Mouse (Mus musculus): ENCODE measurements around the gene Npc1l1. TPM values are rescaled to one million over a fixed set of nuclear protein-coding genes. Genes with fewer than 3 reads are reported as not detected.

The Npc1l1 gene
- total RNA-seq, 2 experiments from 2014 or later = 0.05 to 0.12 TPM

DNA sequence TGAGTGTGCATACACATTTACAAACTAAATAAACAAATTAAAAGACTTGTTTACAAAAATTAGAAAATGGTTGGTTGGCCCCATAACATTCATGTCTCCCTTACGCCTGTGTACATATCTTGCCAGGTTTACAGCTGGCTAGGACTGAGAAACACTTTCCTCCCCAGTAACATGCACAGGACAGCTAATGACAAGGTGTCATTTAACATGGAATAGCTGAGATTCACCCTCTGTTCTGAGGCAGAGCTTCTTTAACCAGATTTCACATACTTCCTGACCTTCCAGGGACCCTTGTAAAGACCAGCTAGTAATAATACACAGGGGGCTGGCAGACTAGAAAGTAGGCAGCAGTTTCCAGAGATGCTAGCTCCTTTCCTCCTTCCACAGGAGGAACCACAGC, 21.8 kb downstream of the Npc1l1 start:
- DNase-seq (ENCODE audit: low spot score in 2 of 2) = no peak

DNA sequence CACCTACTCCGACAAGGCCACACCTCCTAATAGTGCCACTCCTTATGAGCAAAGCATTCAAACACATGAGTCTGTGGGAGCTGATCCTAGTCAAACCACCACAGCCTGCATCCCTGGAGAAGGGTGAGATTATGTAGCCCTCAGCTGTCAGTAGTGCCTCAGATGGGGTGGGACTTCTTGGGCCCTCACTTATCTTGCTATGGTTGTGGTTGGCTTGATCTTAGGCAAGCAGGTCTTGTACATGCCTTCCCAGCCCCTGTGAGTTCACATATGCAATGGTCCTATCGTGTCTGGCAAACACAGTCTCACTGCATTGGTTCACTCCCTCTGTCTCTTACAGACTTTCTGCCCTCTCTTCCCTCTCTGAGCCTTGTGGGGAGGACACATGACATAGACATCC, 22.9 kb downstream of the Npc1l1 start:
- no peak for DNase-seq (ENCODE audit: low spot score in 2 of 2)

- no peak for DNase-seq (ENCODE audit: low spot score in 2 of 2)
Observed at GRCm38 (mm10) chr11:6200570-6200969, 29.4 kb downstream of the Npc1l1 start.

- peak; percentile 76 to 89 for DNase-seq (ENCODE audit: low spot score in 2 of 2)
Observed at GRCm38 (mm10) chr11:6200087-6200569, 29.8 kb downstream of the Npc1l1 start, which contains the start of gene Nudcd3. Gene Nudcd3, minus strand, starts transcription at chr11:6200415.

DNA sequence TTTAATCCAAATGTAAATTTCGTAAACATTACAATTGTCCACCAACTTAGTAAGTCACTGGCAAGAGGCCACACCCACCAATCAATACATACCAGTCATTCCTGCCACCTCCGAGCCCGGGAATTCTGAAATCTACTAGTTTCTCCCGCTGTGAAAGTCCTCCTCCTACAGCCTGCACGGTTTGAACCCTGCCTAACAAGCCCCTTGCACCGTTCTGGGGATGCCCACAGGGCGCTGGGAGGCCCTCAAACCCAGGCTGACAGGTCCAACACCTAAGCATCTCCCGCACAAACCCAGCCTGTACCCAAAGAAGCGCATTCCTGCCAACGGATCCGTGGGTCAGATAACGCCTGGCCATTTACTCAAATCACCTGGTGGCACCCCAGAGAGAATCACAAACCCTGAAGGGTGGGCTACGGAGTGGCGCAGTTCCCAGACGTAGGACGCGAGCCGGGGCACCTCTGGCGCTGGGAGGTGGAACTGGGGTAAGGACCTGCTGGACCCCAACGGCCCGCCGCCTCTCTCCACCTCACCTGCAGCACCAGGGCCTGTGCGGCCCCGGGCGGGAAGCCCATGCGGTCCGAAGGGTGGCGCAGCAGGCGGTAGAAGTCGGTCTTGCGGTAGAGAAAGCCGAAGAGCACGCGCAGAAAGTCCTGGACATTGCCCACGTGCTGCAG, 30.4 kb downstream of the Npc1l1 start, which contains the start of gene A730071L15Rik:
Gene A730071L15Rik (plus strand): TSS at position 620 of the 677 bp plus-strand sequence.
- peak in 1 of 2 experiments; percentile 24 for DNase-seq (ENCODE audit: low spot score in 2 of 2)

DNA sequence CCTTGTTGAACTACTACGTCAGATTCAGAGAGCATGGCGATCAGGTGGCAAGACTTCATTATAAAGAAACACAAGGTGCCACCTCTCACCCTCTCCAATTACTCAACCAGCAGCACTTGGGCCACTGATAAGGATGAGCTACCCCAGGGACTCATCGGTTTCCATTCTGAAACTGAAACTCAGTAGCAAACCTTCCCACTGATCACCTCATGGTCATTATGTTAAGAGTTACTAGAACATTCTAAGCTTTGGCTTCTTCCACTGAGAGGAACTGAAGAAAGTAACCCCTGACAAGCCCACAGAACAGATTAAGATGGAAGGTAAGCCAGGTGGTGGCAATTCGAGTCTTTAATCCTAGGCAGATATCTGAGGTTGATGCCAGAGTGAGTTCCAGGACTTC, 31.5 kb downstream of the Npc1l1 start:
- no peak for DNase-seq (ENCODE audit: low spot score in 2 of 2)

- no peak for DNase-seq (ENCODE audit: low spot score in 2 of 2)
Observed at GRCm38 (mm10) chr11:6196780-6197179, 33.2 kb downstream of the Npc1l1 start.

- DNase-seq (ENCODE audit: low spot score in 2 of 2) = peak; percentile 78 to 89
Observed at GRCm38 (mm10) chr11:6187878-6188277, 42.1 kb downstream of the Npc1l1 start.

- DNase-seq (ENCODE audit: low spot score in 2 of 2) = no peak
Observed at GRCm38 (mm10) chr11:6187399-6187798, 42.5 kb downstream of the Npc1l1 start.

DNA sequence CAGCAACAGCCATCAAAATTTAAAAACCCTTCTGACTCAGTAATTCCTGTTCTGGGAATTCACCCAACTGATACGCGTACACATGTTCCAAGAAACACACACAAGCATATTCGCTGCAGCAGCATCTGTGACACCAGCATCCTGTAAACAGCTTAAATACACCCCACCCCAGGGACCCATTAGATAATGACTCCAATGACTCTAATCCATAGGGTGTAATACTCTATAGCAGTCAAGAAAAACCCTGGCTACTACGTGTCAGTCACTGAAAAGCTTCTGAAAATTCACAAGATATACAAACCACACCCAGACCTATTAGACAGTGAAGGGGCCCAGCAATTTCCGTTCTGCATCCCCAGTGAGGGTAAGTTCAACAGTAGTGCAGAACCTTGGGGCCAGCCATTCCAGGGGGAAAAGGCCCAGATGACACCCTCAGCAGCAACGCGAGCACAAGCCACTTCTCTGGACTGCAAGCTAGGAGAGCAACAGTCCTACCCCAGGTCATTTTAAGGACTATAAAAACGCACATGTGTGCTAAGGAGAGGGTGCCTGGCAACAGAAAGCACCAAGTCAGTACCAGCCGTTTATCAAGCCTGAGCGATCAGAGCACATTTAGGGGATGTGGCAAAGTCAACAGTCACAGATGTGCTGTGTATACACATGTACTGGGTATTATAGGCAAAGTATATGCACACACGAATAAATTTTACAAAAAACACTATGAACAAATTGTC, 45.6 kb downstream of the Npc1l1 start:
- no peak for DNase-seq (ENCODE audit: low spot score in 2 of 2)

- DNase-seq (ENCODE audit: low spot score in 2 of 2) = no peak
Observed at GRCm38 (mm10) chr11:6183246-6183645, 46.7 kb downstream of the Npc1l1 start.

DNA sequence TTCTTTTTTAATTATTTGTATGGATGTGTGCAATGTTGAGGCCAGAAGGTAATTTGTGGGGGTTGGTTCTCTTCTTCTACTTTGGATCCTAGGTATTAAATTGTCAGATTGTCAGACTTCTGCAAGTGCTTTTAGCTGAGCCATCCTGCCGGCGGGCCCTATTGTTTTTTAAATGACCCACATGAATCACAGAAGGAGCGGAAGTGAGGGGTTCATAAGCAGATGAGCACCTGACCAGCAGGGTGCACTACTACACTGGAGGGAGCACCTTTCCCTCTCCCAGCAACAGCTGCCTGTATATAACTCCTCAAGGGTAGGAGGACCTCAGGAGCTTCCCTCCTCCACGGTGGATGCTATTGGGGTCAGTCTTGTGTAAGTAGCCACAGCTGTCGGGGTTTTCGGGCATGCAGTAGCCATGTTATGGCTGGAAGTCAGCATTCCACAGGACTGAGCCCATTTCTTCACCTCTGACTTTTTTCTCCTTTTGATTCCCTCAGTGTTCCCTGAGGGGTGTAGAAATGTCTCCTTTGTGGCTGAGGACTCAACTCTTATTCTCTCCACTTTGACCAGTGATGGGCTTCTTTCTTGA, 49.0 kb downstream of the Npc1l1 start:
- no peak for DNase-seq (ENCODE audit: low spot score in 2 of 2)

GRCm38 (mm10) chr11:6179194-6179593, 50.7 kb downstream of the Npc1l1 start:
- DNase-seq (ENCODE audit: low spot score in 2 of 2) = no peak

- no peak for DNase-seq (ENCODE audit: low spot score in 2 of 2)
Observed at GRCm38 (mm10) chr11:6178673-6179166, 51.2 kb downstream of the Npc1l1 start.

DNA sequence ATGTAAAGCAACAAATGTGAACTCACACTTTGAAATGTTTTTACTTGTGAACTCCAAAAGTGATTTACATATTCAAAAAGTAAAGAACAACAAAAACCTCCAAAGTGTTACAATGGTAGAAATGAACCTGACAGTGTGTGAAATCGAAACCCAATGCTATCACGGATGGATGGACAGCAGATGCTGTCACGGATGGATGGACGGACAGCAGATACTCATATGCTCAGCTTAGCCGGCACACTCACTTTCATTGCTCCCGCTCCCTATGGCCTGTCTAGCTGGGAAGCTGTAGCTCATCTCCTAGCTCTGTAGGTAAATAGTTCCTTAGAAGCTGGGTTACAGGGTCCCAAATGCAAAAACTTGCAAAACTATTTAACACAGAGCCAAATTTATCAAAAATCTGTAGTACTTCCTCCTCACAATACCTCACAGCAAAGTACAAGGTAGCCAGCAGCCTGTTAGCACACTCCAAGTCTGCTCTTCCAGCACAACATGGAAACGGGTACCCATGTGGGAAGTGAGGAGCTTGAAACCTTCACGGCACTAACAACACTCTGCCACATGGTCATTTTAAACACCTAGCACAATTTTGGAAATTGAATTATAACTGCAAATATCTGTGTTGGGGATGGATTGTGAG, 52.0 kb downstream of the Npc1l1 start:
- DNase-seq (ENCODE audit: low spot score in 2 of 2) = no peak

DNA sequence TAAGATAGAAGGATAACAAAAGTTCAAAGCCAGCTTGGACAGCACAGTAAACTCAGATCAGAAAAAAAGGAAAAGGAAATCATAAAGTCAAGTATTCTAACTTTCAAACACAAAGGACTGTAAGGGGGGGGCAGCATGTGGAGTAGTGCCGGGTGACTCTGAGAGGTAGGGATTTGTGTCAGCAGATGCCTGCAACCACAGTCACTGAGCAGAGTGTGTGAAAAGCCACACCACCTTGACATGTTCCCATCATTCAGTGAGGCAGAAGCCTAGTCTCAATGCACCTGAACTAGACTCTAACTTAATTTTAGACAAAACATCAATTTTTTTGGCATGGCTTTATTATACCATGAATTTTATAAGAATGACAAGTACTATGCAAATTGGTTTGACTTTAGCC, 54.4 kb downstream of the Npc1l1 start:
- no peak for DNase-seq (ENCODE audit: low spot score in 2 of 2)

DNA sequence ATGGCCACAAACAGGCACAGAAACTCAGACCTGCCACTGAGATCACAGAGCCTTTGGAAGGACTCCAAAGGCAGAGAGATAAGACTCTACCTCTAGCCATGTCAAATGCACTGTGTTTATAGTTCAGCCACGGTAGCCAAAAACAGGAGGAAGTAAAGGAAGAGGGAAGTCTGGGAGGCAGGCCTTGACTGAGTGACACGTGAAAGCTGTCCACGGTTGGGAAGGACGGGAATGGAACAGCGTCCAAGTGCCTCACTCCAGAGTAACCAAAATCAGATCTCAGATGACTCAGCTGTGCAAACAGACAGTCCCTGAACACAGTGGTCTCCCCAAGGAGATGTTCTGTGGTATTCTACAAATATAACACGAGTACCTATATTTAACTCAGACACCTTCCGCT, 55.2 kb downstream of the Npc1l1 start:
- no peak for DNase-seq (ENCODE audit: low spot score in 2 of 2)

DNA sequence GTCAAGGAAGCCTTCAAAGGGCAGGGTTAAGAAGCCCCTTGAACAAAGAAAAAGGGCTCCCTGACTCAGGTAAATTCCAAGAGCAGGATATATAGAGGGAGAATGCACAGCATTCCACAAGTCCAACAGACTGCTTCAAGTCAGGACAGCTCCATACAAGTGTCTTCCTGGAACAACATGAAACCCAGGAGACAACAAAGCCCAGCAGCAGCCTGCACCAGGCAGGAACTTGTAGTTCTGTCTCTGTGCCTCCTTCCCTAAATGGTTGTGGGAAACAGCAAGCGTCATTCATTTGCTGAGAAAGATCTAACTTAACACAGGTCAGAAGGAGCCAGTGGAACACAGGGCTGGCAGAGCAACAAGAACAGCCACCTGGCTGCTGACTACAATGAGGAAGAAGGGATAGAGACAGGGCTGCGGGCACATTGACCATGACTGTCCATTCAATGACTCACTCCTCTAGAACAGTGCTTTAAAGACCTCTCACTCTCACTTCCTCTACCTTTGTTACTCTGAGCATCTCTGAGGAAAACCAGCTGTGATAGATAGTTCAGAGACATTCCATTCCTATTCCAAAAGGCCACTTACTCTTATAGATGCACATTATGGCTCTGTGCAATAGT, 60.8 kb downstream of the Npc1l1 start:
- DNase-seq (ENCODE audit: low spot score in 2 of 2) = no peak

DNA sequence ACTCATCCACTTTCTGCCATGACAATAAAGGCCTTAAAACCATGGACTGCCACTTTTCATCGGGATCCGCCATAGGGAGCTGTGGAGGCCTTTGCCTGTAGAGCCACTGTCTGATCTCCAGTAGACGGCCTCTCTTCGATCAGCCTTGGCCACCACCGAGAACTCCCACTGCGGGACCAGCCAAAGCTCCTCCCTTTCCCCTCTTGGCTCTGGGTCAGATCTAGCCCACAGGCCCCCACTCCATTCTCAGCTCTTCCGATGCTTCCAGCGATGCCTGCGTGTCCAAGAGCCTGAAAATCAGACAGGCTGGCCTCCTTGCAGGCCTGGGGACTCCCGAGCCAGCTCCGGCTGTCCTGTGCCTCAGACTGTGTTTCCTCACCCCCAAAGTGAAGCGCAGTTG, 63.6 kb downstream of the Npc1l1 start:
- DNase-seq (ENCODE audit: low spot score in 2 of 2) = no peak

DNA sequence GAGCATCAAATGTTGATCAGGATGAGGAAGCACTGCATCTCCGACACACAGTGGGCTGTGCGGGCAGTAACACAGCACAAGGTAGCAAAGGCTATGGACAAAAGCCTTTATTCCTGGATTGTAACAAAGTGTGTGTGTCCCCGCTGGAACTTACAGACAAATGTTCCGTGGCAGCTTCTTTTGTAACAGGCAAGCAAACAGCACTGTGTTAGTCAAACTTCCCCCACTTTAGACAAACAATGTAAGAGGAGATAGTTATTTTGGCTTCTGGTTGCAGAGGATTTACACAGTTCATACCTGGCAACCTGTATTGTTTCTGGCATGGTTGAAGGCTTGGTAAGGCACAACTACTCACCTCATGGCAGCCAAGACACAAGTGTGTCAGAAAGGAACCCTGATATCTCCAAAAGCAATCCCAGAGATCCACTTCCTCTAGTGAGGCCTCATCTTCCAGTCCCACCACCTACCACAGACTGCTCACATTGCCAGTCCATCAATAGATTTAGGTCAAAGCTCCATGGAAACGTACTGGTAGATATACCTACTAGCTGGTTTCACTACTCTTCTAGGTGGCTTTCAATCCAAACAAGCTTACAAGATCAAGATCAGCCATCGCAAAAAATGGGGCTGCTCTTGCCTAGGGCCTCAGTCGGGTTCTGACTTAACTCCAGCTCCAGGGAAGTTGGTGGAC, 64.4 kb downstream of the Npc1l1 start:
- DNase-seq (ENCODE audit: low spot score in 2 of 2) = no peak
